Comparison of ENCODE assay signal across 27 mouse cellular contexts in genomic region chr2:109311369-109311768, GRCm38 (mm10).
"Had no signal": no experiment of that assay in that cellular context is flagged by ENCODE, and none has a peak within 500 bp of the region (broad histone marks: within the 10 kb centered on the region; RNA-seq: fewer than 3 reads in every experiment).

No protein-coding gene starts in this region.

- H3K27ac ChIP-seq: gastrocnemius, adult 2 months; heart, embryonic 10.5 days; hindbrain, embryonic 10.5 days; hindbrain, embryonic 12.5 days; hindbrain, embryonic 14.5 days; intestine, embryonic 15.5 days; layer of hippocampus, adult 2 months; limb, embryonic 13.5 days; limb, embryonic 15.5 days; liver, embryonic 13.5 days had no signal

- H3K9me3 ChIP-seq: heart, embryonic 10.5 days; heart, embryonic 12.5 days; hindbrain, embryonic 10.5 days; hindbrain, embryonic 12.5 days; intestine, embryonic 15.5 days; limb, embryonic 13.5 days; limb, embryonic 15.5 days; liver, embryonic 13.5 days had no signal

- H3K9ac ChIP-seq: heart, embryonic 12.5 days; hindbrain, embryonic 12.5 days; hindbrain, embryonic 14.5 days; intestine, embryonic 15.5 days; limb, embryonic 13.5 days; limb, embryonic 15.5 days; liver, embryonic 13.5 days had no signal

- H3K4me2 ChIP-seq: heart, embryonic 12.5 days; hindbrain, embryonic 12.5 days; hindbrain, embryonic 14.5 days; intestine, embryonic 15.5 days; limb, embryonic 13.5 days; limb, embryonic 15.5 days; liver, embryonic 11.5 days; liver, embryonic 13.5 days had no signal

- H3K4me1 ChIP-seq: heart, embryonic 10.5 days; heart, embryonic 12.5 days; hindbrain, embryonic 10.5 days; hindbrain, embryonic 12.5 days; intestine, embryonic 15.5 days; limb, embryonic 13.5 days; limb, embryonic 15.5 days had no signal

- ATAC-seq: hindbrain, embryonic 16.5 days; inflammation-experienced regulatory T-cells, adult 6 months; intestine, embryonic 15.5 days; intestine, postnatal 0 days had no signal

- H3K27me3 ChIP-seq: heart, embryonic 12.5 days; hindbrain, embryonic 12.5 days; intestine, embryonic 15.5 days; limb, embryonic 13.5 days; limb, embryonic 15.5 days; liver, embryonic 13.5 days had no signal

- DNase-seq: gastrocnemius, adult 2 months; gastrocnemius, postnatal 10 days; gastrocnemius, postnatal 25 days; heart, adult 18-20 months; heart, postnatal 10 days; heart, postnatal 4 days; kidney, adult 18-20 months; kidney, adult 8-10 months; kidney, postnatal 10 days; kidney, postnatal 25 days; kidney, postnatal 4 days; layer of hippocampus, postnatal 36 days; left cerebral cortex, postnatal 4 days; liver, embryonic 13.5 days had no signal

- H3K4me3 ChIP-seq: gastrocnemius, adult 2 months; heart, embryonic 10.5 days; heart, embryonic 12.5 days; hindbrain, embryonic 10.5 days; hindbrain, embryonic 12.5 days; intestine, embryonic 15.5 days; layer of hippocampus, adult 2 months; limb, embryonic 13.5 days; limb, embryonic 15.5 days; liver, embryonic 13.5 days had no signal
